Mouse (Mus musculus) kidney, embryonic 16.5 days (tissue): ENCODE measurements around the gene Fam243. TPM values are rescaled to one million over a fixed set of nuclear protein-coding genes. Genes with fewer than 3 reads are reported as not detected.

Source experiments
- ATAC-seq: fragments of 200-750 bp; cut with Nextera tagmentation; 2 replicates; pipeline ENCODE4 v1.8.0; 2017; ENCODE audit warnings: moderate TSS enrichment; ENCODE audit not compliant: low FRiP score, low TSS enrichment
- H3K27ac ChIP-seq: fragments of 300-500 bp; sonication (generic); 2 replicates; pipeline ENCODE4 v1.5.1; 2014; ENCODE audit warnings: low read length
- H3K27me3 ChIP-seq: fragments of 300-500 bp; sonication (generic); 2 replicates; pipeline ENCODE4 v1.6.1; 2014; ENCODE audit warnings: low read length, control low read depth, mixed read lengths; ENCODE audit not compliant: insufficient read depth
- H3K36me3 ChIP-seq: fragments of 300-500 bp; sonication (generic); 2 replicates; pipeline ENCODE4 v1.6.1; 2014; ENCODE audit warnings: low read length, control low read depth, mixed read lengths; ENCODE audit not compliant: insufficient read depth
- H3K4me1 ChIP-seq: fragments of 300-500 bp; sonication (generic); 2 replicates; pipeline ENCODE4 v1.6.1; 2014; ENCODE audit warnings: low read length, control low read depth, mixed read lengths; ENCODE audit not compliant: insufficient read depth
- H3K4me2 ChIP-seq: fragments of 300-500 bp; sonication (generic); replicated peaks from 2 replicates; pipeline ENCODE4 v1.6.1; 2014; ENCODE audit warnings: low read depth, low read length
- H3K4me3 ChIP-seq: fragments of 300-500 bp; sonication (generic); 2 replicates; pipeline ENCODE4 v1.5.1; 2014; ENCODE audit warnings: mild to moderate bottlenecking, low read length
- H3K9ac ChIP-seq: fragments of 300-500 bp; sonication (generic); replicated peaks from 2 replicates; pipeline ENCODE4 v1.6.1; 2014; ENCODE audit warnings: low read length
- H3K9me3 ChIP-seq: fragments of 300-500 bp; sonication (generic); 2 replicates; pipeline ENCODE4 v1.6.1; 2016; ENCODE audit warnings: low read length, control low read depth
- WGBS: fragments of 180-500 bp; shearing (Covaris S2); extraction: QIAGEN DNeasy Blood & Tissue Kit; methylation state at CpG from one replicate; pipeline ENCODE4 v1.1.7; 2014; 5-methylcytosine and 5-hydroxymethylcytosine counted together
- polyA plus RNA-seq: library from polyadenylated mRNA; unstranded; fragments of >200 nt; fragmentation: Nextera tagmentation; extraction: Ambion mirVana; gene quantifications from 2 replicates; pipeline ENCODE4 v1.2.1, GENCODE M21; 2015

The Fam243 gene
- polyA plus RNA-seq, 1 experiment from 2014 or later: 0.07 TPM

DNA sequence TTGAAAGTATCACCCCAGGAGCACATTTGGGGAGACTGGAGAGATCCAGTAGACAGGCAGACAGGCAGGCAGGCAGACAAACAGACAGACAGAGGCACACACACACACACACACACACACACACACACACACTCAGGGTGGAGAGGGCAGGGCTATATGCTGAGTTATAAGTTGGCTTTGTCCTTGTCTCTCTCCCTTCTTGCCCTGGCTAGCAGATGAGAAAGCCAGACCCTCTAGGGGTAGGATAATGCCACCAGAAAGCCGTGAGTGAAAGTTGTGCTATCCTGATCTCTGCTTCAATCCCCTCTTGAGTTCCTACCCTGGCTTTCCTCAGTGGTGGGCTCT is 3.8 kb upstream of the Fam243 start:
- ATAC-seq: no peak
- Histone ChIP-seq H3K4me2 (no peak overlapping the region), H3K36me3 (no peaks in the 10 kb centered on the region), H3K9me3 (no peaks in the 10 kb centered on the region), H3K4me1 (no peaks in the 10 kb centered on the region), H3K27me3 (no peaks in the 10 kb centered on the region), H3K27ac (no peak overlapping the region), H3K4me3 (no peak overlapping the region), H3K9ac (no peak overlapping the region)
- WGBS: 62% methylated on average over 1 of the region's 1 CpGs

DNA sequence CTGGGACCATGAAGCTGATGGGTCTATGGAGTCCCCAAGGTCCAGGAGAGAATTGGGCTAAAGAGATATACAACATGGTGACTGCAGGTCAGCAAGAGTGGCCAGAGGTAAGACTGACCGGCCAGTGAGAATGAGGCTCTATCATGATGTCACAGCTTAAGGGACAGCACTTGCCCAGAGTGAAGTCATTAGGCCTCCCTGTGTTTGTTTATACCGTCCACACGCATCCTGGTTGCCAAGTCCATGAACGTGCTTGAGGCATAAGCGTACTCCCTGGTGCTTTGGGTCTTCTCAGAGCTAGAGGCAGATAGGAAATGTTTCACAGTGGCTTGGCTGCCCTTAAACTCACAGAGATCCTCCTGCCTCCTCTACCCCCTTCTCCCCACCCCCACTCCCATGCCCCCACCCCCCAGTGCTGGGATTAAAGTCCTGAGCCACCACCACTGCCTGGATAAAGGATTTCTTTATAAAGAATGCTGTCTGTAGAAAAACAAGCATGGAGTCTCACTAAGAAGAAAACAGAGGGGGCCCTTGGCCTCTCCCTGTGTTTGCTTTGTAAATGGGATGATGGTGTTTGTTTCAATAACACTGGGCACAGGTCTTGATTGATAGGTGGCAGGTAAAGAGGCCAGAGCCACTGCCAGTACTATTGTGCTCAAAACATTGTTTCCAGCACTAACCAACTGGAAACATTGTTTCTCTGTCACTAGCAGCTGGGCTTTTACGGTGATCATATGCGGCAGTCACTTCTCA is 3.2 kb upstream of the Fam243 start:
- no peaks in the 10 kb centered on the region for H3K27me3 ChIP-seq
- H3K4me2 ChIP-seq: no peak overlapping the region
- H3K27ac ChIP-seq: no peak overlapping the region
- no peaks in the 10 kb centered on the region for H3K4me1 ChIP-seq
- no peak overlapping the region for H3K9ac ChIP-seq
- no peaks in the 10 kb centered on the region for H3K9me3 ChIP-seq
- WGBS: 62% methylated on average over 7 of the region's 7 CpGs
- H3K36me3 ChIP-seq: no peaks in the 10 kb centered on the region
- no peak for ATAC-seq
- H3K4me3 ChIP-seq: no peak overlapping the region

DNA sequence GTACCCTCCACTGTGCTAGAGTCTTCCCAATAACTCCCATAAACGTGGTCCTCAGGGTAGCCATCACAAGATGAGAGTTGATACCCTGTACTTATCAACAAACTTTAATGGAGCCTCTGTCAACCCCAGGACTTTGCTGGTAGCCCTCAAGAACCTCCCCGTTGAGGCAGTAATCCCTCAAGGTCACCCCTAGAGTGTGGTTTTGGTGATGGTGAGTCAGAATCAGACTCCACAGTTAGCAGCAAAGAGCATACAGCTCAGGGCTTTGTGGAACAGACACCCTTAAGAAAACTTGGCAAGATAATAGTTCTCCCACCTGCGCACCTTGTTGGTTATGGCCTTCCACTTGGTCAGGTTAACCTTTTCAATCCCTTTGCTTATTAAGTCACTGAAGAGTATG is 880 bp downstream of the Fam243 start:
- H3K27me3 ChIP-seq: no peaks in the 10 kb centered on the region
- no peak overlapping the region for H3K4me2 ChIP-seq
- 89% methylated on average over 3 of the region's 3 CpGs for WGBS
- H3K9ac ChIP-seq: no peak overlapping the region
- ATAC-seq: no peak
- no peaks in the 10 kb centered on the region for H3K36me3 ChIP-seq
- H3K4me1 ChIP-seq: no peaks in the 10 kb centered on the region
- no peak overlapping the region for H3K27ac ChIP-seq
- no peak overlapping the region for H3K4me3 ChIP-seq
- H3K9me3 ChIP-seq: no peaks in the 10 kb centered on the region

DNA sequence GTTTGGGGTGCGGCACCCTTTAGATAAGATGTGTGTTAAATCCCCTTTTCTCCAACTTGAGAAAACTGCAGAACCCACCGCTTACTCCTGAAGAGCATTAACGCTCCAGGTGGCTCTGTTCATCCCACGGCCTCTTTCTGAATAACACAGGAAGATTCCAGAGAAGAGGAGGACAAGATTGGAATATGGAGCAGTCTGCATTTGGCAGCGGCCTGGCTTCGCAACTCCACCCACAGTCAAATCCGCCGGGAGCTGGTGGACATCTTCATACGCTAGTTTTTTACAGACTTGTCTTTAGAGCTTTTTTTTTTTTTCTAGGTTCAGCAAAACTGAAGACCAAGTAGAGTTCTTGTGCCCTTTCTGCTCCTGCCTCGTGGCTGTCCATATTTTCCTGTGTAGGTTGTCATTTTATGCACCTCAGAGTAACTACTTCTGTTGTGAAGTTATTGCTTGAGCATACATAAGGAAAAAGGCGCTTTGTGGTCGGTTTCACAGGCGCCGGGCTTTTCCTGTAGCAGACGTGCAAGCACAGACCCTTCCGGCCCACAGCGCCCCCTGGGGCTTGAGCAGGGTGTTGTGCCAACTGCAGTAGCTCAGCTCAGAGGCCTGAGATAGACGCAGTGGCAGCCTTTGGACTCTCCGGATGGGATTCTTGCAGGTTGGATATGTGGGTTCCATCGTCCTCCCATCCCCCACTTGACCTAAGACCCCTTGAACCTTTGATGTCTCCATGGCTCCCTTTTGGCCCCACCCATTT is 1.7 kb downstream of the Fam243 start:
- Histone ChIP-seq H3K9ac (no peak overlapping the region), H3K36me3 (no peaks in the 10 kb centered on the region), H3K4me2 (no peak overlapping the region), H3K4me3 (no peak overlapping the region), H3K4me1 (no peaks in the 10 kb centered on the region), H3K27ac (no peak overlapping the region), H3K27me3 (no peaks in the 10 kb centered on the region), H3K9me3 (no peaks in the 10 kb centered on the region)
- WGBS: 63% methylated on average over 20 of the region's 20 CpGs
- no peak for ATAC-seq

DNA sequence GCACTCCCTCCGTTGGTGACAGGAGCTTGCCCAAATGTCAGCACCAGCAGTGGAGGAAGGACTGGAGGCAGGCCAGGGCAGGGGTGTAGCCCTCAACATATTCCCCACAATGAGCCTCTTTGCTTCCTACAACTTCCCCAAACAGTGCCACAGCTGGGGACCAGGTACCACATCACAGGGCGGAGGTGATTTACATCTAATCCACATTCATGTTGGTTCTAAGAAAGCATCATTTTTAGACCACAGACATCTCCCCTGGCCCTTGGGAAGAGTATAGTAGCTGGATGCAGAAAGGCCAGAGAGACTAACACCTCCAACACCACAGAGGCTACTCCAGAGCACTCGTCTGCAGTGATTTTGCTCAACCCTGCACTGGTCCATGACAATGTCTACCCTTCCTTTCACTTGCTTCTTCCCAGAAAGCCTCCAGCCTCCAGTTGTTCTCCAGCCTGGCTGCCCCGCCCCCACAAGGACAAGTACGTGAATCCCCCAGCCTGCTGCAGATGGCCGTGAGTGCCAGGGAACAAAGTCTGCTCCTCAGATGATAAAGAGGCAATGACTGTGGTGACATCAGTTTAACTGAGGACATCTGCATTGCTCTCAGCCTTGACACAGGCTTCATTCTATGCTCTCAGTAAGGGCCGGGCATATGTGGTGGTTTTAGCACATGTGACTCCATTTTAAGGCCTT is 5.0 kb downstream of the Fam243 start:
- ATAC-seq: no peak
- Histone ChIP-seq H3K4me1 (no peaks in the 10 kb centered on the region), H3K36me3 (peaks cover 17% of the 10 kb centered on the region), H3K27me3 (no peaks in the 10 kb centered on the region), H3K4me2 (no peak overlapping the region), H3K27ac (no peak overlapping the region), H3K9me3 (no peaks in the 10 kb centered on the region), H3K9ac (no peak overlapping the region), H3K4me3 (no peak overlapping the region)
- 79% methylated on average over 7 of the region's 7 CpGs for WGBS

DNA sequence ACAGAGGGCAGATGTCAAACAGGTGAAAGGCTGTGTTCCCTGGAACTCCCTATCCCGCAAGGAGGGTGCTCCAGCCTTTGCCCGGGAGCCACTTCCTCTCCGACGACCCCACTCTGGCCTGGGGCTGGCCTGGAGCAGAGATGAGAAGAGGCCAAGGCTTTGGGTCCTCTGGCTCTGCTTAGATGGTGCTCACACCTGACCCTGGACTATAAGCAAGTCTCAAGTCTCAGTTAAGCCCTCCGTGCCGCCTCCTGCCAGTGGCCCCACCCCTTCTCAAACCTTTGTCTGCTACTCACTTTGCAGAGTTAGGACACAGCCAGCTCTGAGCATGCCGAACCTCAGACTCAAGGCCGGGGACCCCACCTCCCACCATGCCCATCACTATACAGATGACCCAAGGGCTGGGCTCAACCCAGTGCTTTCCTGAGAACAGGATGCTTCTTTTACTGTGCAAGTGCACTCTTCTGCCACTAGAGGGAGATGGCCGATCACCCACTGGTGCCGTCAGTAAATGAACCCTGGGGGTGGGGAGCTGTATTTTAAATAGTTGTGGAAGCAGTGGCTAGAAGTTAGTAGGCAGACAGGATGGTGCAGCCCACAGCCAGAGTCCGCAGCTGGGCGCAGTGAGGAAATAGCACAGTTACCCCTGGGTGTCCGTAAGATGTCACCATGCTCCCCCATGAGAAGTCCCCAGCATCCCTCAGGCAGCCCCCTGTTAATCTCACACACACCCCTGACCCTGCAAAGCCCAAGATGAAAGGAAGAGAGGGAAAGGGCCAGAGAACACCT is 7.1 kb downstream of the Fam243 start:
- H3K9ac ChIP-seq: no peak overlapping the region
- H3K4me3 ChIP-seq: no peak overlapping the region
- peaks cover 26% of the 10 kb centered on the region for H3K36me3 ChIP-seq
- no peak overlapping the region for H3K27ac ChIP-seq
- no peak overlapping the region for H3K4me2 ChIP-seq
- H3K27me3 ChIP-seq: no peaks in the 10 kb centered on the region
- WGBS: 48% methylated on average over 13 of the region's 13 CpGs
- ATAC-seq: peak; percentile 73
- H3K4me1 ChIP-seq: no peaks in the 10 kb centered on the region
- no peaks in the 10 kb centered on the region for H3K9me3 ChIP-seq

DNA sequence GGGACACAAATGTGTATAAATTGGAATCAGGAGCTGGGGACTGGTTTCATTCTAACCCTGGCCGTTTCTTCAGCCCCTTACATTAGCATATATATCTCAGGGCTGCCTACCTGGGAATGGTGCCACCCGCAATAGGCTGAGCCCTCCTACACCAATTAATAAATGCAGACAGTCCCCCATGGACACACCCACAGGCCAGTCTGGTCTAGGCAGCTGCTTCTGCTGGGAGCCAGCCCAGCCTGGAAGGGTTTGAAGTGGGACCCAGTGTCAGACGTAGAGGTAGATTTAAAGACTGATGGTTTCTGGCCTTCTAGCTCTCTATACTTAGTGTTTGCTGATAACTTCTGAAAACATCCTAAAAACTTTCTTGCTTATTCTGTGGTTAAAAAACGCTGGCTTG is 12.1 kb downstream of the Fam243 start:
- Histone ChIP-seq H3K36me3 (peaks cover 44% of the 10 kb centered on the region), H3K4me1 (no peaks in the 10 kb centered on the region)

DNA sequence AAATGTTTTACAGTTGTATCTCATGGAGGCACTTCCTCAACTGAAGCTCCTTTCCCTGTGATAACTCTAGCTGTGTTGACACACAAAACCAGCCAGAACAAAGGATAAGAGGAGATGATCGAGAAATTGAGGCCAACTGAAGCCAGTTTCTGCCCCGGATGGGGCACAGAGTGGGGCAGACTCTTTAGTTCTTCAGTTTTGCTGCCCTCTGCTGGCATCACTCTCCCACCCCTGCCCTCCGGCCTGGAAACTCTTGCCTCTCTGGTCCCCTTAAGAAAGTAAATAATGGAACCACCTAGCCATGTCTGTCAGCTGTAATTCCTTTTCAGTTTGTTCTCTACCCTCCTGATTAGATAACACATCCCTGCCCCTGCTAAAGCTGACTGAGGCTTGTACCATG is 13.3 kb downstream of the Fam243 start:
- Histone ChIP-seq H3K4me2 (no peak overlapping the region), H3K9ac (no peak overlapping the region), H3K36me3 (peaks cover 40% of the 10 kb centered on the region), H3K4me1 (peaks cover 1% of the 10 kb centered on the region), H3K4me3 (no peak overlapping the region), H3K9me3 (no peaks in the 10 kb centered on the region), H3K27ac (no peak overlapping the region), H3K27me3 (no peaks in the 10 kb centered on the region)
- WGBS: 80% methylated on average over 3 of the region's 3 CpGs
- no peak for ATAC-seq

More for the DNA sequence above, 12.1 kb downstream of the Fam243 start:
- ATAC-seq: no peak
- no peak overlapping the region for H3K27ac ChIP-seq
- 63% methylated on average over 4 of the region's 4 CpGs for WGBS
- no peaks in the 10 kb centered on the region for H3K9me3 ChIP-seq
- H3K27me3 ChIP-seq: no peaks in the 10 kb centered on the region
- no peak overlapping the region for H3K4me2 ChIP-seq
- no peak overlapping the region for H3K9ac ChIP-seq
- H3K4me3 ChIP-seq: no peak overlapping the region

DNA sequence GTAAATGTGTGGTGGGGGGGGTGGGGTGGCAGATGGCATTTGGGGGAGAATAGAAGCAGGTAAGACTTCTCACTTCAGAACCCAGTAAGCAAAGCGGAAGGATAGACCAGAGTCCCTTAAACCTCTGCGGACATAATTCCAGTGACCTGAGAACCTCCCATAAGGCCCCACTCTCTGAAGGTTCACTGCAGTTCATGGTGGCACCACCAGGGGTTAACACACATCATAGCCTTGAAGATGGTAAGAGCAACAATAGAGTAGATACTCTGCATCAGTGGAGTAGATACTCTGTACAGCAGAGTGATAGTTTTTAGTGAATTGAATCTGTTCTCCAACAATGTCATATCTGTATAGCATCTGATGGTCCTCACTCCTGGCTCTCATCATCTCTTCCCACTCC is 15.7 kb downstream of the Fam243 start:
- Histone ChIP-seq H3K4me2 (no peak overlapping the region), H3K36me3 (peaks cover 21% of the 10 kb centered on the region), H3K4me3 (no peak overlapping the region), H3K9me3 (no peaks in the 10 kb centered on the region), H3K4me1 (peaks cover 16% of the 10 kb centered on the region), H3K27me3 (no peaks in the 10 kb centered on the region), H3K27ac (no peak overlapping the region), H3K9ac (no peak overlapping the region)
- WGBS: 89% methylated on average over 2 of the region's 2 CpGs
- ATAC-seq: no peak
